Comparison of ENCODE assay signal across 21 mouse cellular contexts in the genomic region with DNA sequence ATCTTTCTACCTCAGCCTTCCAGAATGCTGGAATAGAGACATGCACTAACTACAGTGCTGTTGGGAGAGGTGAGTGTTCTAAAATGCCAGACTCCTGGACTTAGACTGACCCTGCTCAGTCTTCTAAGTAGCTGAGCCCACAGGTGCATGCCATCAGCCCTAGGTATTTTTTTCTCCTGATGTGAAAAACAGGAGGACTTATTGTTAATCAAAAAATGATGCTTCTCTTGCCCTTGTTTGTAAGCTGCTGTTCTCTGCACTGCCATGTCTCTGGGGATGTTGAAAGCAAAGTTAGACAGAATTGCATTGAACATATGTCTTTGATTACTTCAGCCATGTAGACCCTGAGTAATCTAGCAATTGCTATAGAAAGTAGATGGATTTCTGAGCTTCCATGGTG.
"Had no signal": no experiment of that assay in that cellular context is flagged by ENCODE, and none has a peak within 500 bp of the region (broad histone marks: within the 10 kb centered on the region; RNA-seq: fewer than 3 reads in every experiment).

No protein-coding gene starts in this region.

- H3K9me3 ChIP-seq: midbrain, embryonic 10.5 days; midbrain, embryonic 13.5 days; neural tube, embryonic 13.5 days; stomach, embryonic 15.5 days had no signal

- H3K9ac ChIP-seq: liver, embryonic 14.5 days; liver, postnatal 0 days; lung, embryonic 14.5 days; midbrain, embryonic 13.5 days; neural tube, embryonic 13.5 days; stomach, embryonic 15.5 days had no signal

- DNase-seq: kidney, adult 2 months; kidney, postnatal 25 days; layer of hippocampus, adult 9-11 months; liver, postnatal 0 days; lung, embryonic 14.5 days; retina, postnatal 1 day; right cerebral cortex, postnatal 25 days; spleen, adult 18-20 months; thymus, postnatal 25 days had no signal

- H3K36me3 ChIP-seq: midbrain, embryonic 10.5 days; midbrain, embryonic 13.5 days; neural tube, embryonic 13.5 days; stomach, embryonic 15.5 days had no signal

- H3K4me1 ChIP-seq: midbrain, embryonic 13.5 days; neural tube, embryonic 13.5 days; stomach, embryonic 15.5 days had no signal

- H3K27ac ChIP-seq: kidney, postnatal 0 days; layer of hippocampus, adult 2 months; liver, embryonic 14.5 days; macrophage; midbrain, embryonic 10.5 days; midbrain, embryonic 13.5 days; neural tube, embryonic 13.5 days; stomach, embryonic 15.5 days had no signal

- ATAC-seq: liver, postnatal 0 days; lung, postnatal 0 days; midbrain, embryonic 13.5 days; midbrain, embryonic 16.5 days had no signal

- H3K4me2 ChIP-seq: liver, embryonic 11.5 days; lung, embryonic 14.5 days; midbrain, embryonic 13.5 days; neural tube, embryonic 13.5 days; stomach, embryonic 15.5 days had no signal

- H3K4me3 ChIP-seq: layer of hippocampus, adult 2 months; midbrain, embryonic 10.5 days; midbrain, embryonic 13.5 days; myocyte; neural tube, embryonic 13.5 days; stomach, embryonic 15.5 days had no signal

- H3K27me3 ChIP-seq: midbrain, embryonic 13.5 days; neural tube, embryonic 13.5 days; stomach, embryonic 15.5 days had no signal
